Mouse (Mus musculus) midbrain, embryonic 15.5 days (tissue): ENCODE measurements at regions not wholly inside any gene's neighbourhood (a gene's known extent, or its start where the extent isn't known, plus 50 kb on each side); places are given as distances from the start of the nearest gene placed in this dataset.
A peak's percentile ranks its signal among the peaks of the same experiment; 100 is the strongest.
"Not testable (repeated sequence)": the region's sequence is repeated elsewhere in the genome, so short reads cannot be mapped to it uniquely, and the experiment has no call there.

Experiments
- ATAC-seq: fragments of 200-750 bp; cut with Nextera tagmentation; replicated peaks from 2 replicates; pipeline ENCODE4 v1.8.0; 2017; ENCODE audit warnings: moderate TSS enrichment
- H3K27ac ChIP-seq: fragments of 300-500 bp; sonication (generic); 2 replicates; pipeline ENCODE4 v1.5.1; 2015; ENCODE audit warnings: mild to moderate bottlenecking, inconsistent platforms
- H3K27me3 ChIP-seq: fragments of 300-500 bp; sonication (generic); replicated peaks from 2 replicates; pipeline ENCODE4 v1.6.1; 2015; ENCODE audit warnings: inconsistent platforms
- H3K36me3 ChIP-seq: fragments of 300-500 bp; sonication (generic); replicated peaks from 2 replicates; pipeline ENCODE4 v1.6.1; 2015; ENCODE audit warnings: inconsistent platforms
- H3K4me1 ChIP-seq: fragments of 300-500 bp; sonication (generic); 2 replicates; pipeline ENCODE4 v1.6.1; 2015; ENCODE audit warnings: inconsistent platforms
- H3K4me2 ChIP-seq: fragments of 300-500 bp; sonication (generic); 2 replicates; pipeline ENCODE4 v1.6.1; 2015; ENCODE audit warnings: inconsistent platforms, mild to moderate bottlenecking, moderate library complexity
- H3K4me3 ChIP-seq: fragments of 300-500 bp; sonication (generic); 2 replicates; pipeline ENCODE4 v1.5.1; 2015; ENCODE audit warnings: mild to moderate bottlenecking, inconsistent platforms
- H3K9ac ChIP-seq: fragments of 300-500 bp; sonication (generic); 2 replicates; pipeline ENCODE4 v1.6.1; 2015; ENCODE audit warnings: mild to moderate bottlenecking, inconsistent platforms
- H3K9me3 ChIP-seq: fragments of 300-500 bp; sonication (generic); 2 replicates; pipeline ENCODE4 v1.6.1; 2016; ENCODE audit warnings: inconsistent platforms
- WGBS: fragments of 180-500 bp; shearing (Covaris S2); methylation state at CpG from one replicate; pipeline ENCODE4 v1.1.7; 2015; ENCODE audit warnings: mixed read lengths; 5-methylcytosine and 5-hydroxymethylcytosine counted together

DNA sequence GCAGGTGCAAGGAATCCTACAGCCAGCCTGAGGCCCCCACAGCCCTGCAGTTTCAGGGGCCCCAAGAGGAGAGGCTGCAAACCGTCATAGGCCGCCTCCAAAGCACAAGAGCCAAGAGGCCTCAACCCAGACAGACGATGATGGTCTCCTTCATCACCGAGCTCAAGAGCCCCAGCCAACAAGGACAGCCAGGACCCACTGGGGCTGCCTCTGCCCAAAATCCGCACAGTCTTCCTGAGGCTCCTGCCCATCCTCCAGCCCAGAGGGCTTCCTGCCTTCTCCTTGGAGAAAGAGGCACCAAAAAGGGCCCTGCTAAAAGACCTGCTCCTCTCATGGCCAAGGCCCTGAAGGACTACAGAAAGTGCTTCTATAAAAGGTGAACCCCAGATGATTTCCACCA is 112.3 kb downstream of the Nus1 start:
- H3K4me3 ChIP-seq, H3K27ac ChIP-seq, H3K36me3 ChIP-seq, H3K9ac ChIP-seq, H3K9me3 ChIP-seq, ATAC-seq, H3K4me2 ChIP-seq, H3K27me3 ChIP-seq, H3K4me1 ChIP-seq: not testable (repeated sequence)
- 85% methylated on average over 3 of the region's 5 CpGs for WGBS

DNA sequence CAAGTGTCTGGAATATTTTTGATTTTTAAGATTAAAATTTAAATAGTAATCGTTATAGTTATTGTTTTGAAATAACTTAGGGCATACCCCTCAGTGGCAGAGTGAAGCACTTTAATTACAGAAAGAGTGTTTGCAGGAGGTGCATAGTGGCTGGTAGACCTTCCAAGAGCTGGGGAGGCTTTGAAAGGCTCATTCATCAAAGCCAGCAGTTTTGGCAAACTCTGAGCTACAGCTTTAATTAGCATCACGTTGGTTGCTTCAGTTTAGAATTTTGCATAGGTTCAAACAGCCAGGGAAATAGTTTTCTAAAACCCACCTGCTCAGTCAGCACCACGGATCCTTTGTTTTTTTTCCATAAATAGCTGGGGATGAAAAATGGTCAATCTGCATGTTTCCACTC is 113.5 kb downstream of the Nus1 start:
- Histone ChIP-seq H3K4me3 (no peak overlapping the region), H3K27me3 (no peaks in the 10 kb centered on the region), H3K4me1 (no peaks in the 10 kb centered on the region), H3K4me2 (no peak overlapping the region), H3K9ac (no peak overlapping the region), H3K27ac (no peak overlapping the region), H3K9me3 (no peaks in the 10 kb centered on the region), H3K36me3 (no peaks in the 10 kb centered on the region)
- 63% methylated on average over 3 of the region's 3 CpGs for WGBS
- no peak for ATAC-seq

DNA sequence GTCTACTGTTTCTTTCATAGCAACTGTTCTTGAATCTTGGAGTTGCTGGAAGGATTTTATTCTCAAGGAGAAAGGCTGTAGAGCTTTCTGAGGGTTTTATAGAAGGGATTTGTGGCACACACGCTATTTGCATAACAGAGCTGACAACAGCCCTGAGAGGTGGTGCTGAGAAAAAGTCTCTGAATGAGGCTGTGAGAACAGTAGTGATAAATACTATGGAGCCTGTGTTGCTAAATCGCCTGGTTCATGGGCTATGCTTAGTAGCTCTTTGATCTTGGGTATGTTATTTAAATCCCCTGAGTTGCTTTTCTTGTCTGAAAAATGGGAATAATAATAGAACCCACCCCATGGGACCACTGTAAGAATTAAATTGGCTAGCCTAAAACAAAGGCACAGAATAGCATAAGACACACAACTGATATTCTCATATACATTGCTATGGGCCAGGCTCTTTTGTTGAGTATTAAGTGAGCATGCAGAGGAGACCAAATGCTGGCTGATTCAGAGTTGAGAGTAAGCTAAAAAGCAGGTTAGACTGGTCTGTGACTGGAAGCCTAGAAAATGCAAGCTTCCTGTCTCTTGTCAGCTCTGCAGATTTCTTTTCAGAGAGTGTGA is 116.0 kb downstream of the Nus1 start:
- H3K27ac ChIP-seq: no peak overlapping the region
- ATAC-seq: peak; percentile 45; the same call in 1 of the 2 replicates
- no peaks in the 10 kb centered on the region for H3K4me1 ChIP-seq
- H3K9me3 ChIP-seq: no peaks in the 10 kb centered on the region
- H3K4me3 ChIP-seq: no peak overlapping the region
- no peak overlapping the region for H3K4me2 ChIP-seq
- no peak overlapping the region for H3K9ac ChIP-seq
- no peaks in the 10 kb centered on the region for H3K27me3 ChIP-seq
- 8% methylated on average over 2 of the region's 2 CpGs for WGBS
- H3K36me3 ChIP-seq: no peaks in the 10 kb centered on the region

DNA sequence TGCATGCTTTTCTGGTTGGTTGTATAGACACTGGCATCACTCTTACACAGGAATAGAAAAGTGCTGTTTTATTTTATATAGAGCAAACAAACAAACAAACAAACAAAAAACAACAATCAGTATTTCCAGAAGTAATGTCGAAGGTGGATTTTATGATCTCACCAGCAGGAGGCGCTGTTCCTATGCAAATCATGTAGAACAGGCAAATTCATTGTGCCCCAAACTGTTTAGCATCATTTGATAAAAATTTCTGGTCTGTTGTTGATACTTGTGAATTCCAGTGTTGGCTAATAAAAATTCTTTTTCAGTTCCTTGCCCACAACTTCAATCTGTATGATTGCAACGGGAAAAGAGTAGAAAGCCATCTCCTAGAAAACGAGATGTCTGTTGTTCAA is 116.5 kb downstream of the Nus1 start:
- no peaks in the 10 kb centered on the region for H3K4me1 ChIP-seq
- H3K27me3 ChIP-seq: no peaks in the 10 kb centered on the region
- H3K36me3 ChIP-seq: no peaks in the 10 kb centered on the region
- no peak overlapping the region for H3K9ac ChIP-seq
- no peak overlapping the region for H3K27ac ChIP-seq
- H3K4me3 ChIP-seq: no peak overlapping the region
- ATAC-seq: no peak
- no peak overlapping the region for H3K4me2 ChIP-seq
- 56% methylated on average over 4 of the region's 4 CpGs for WGBS
- H3K9me3 ChIP-seq: no peaks in the 10 kb centered on the region

DNA sequence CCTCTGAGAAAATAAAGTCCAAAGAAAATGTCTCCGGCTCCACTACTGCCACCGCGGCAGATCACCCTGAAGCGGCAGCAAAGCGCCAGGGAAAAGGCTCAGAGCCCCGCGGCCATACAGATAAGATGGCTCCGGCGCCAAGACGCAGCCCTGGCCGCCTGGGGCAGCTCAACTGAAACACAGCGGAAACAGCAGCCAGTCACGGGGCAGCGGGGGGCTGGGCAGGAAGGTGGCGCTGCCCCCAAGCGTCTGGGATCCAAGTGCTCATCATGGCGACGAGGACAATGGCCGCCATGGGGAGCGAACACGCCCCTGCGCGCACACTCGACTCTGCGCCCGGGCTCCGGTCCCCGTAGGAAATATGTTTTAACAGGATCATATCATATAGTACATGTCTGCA is 128.2 kb downstream of the Nus1 start:
- no peak for ATAC-seq
- no peaks in the 10 kb centered on the region for H3K9me3 ChIP-seq
- H3K36me3 ChIP-seq: no peaks in the 10 kb centered on the region
- H3K9ac ChIP-seq: no peak overlapping the region
- no peak overlapping the region for H3K4me2 ChIP-seq
- no peak overlapping the region for H3K4me3 ChIP-seq
- no peaks in the 10 kb centered on the region for H3K4me1 ChIP-seq
- H3K27ac ChIP-seq: no peak overlapping the region
- no peaks in the 10 kb centered on the region for H3K27me3 ChIP-seq
- WGBS: 90% methylated on average over 28 of the region's 28 CpGs

DNA sequence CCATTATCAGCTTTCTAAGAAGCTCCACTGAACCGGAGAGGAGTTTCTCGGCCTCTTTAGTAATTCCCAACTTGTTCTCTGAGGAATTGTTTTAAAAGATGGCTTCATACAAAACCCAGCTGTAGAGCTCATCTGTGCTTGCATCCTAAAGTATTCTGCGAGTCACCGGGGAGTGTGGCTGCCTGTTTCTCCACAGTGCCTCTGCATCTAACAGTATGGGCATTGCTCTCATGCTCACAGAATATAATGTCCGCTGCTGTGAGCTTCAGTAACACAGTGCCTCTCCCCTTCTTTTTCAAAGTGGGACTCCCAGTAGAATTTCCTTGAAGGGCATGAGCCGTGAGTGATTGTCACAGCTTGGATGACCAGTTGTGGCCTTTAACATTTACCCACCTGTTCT is 113.0 kb upstream of the Slc35f1 start:
- Histone ChIP-seq H3K4me1 (0 out of 2 replicates have a peak, but pooled peaks cover 7% of the 10 kb centered on the region), H3K27ac (0 out of 2 replicates have a peak overlapping the region, but pooled peaks have one; percentile 13), H3K9ac (no peak overlapping the region), H3K27me3 (no peaks in the 10 kb centered on the region), H3K9me3 (no peaks in the 10 kb centered on the region), H3K4me2 (no peak overlapping the region), H3K4me3 (no peak overlapping the region), H3K36me3 (no peaks in the 10 kb centered on the region)
- WGBS: 41% methylated on average over 6 of the region's 6 CpGs
- ATAC-seq: peak; percentile 76

DNA sequence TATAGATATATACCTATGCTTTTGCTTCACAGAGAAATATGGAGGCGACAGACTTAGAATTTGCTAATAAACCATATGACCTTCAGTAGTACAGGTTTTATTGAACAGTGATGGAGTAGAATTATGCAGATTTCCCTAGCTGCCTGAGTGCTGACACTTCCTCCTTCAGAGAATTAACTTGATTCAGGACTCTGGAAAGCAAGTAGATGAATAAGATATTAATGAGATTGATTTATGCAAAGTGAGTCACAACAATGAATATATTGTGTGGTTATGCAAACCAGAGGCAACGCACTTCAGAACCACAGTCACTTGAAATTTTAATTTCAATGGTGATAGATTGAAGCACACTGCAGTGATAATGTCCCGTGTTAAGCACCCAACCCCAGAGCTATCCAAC is 112.5 kb upstream of the Slc35f1 start:
- H3K27ac ChIP-seq: 0 out of 2 replicates have a peak overlapping the region, but pooled peaks have one; percentile 13
- H3K36me3 ChIP-seq: no peaks in the 10 kb centered on the region

DNA sequence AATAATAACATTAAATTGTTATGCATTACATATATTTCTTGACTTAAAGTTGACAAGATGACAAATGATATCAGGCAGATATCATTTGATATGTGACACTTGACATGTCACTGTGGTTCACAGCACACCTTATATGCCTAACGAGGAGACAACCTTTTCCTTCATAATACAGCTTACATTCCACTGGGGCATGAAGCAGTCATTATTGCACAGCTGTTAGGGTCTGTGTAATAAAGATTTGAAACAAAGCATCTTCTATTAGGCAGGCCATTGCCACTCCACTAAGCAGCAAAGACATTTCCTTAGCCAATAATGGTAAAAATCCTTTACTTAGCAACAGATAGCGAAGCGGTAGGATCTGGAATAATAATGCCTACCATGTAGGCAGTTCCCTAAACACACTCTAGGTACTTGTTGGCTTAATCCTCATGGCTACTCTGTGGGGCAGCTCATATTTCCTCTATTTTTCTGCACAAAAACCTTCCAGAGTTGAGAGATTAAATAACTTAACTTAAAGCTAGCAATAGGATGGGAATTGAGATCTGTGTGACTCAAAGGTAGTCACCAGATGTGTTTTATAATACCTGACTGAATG is 112.0 kb upstream of the Slc35f1 start:
- no peak overlapping the region for H3K27ac ChIP-seq
- no peak overlapping the region for H3K4me2 ChIP-seq

More for the DNA sequence above, 112.5 kb upstream of the Slc35f1 start:
- Histone ChIP-seq H3K4me1 (0 out of 2 replicates have a peak, but pooled peaks cover 7% of the 10 kb centered on the region), H3K27me3 (no peaks in the 10 kb centered on the region), H3K9me3 (no peaks in the 10 kb centered on the region), H3K9ac (no peak overlapping the region), H3K4me3 (no peak overlapping the region), H3K4me2 (no peak overlapping the region)
- WGBS: 46% methylated on average over 3 of the region's 3 CpGs
- peak; percentile 70 for ATAC-seq

DNA sequence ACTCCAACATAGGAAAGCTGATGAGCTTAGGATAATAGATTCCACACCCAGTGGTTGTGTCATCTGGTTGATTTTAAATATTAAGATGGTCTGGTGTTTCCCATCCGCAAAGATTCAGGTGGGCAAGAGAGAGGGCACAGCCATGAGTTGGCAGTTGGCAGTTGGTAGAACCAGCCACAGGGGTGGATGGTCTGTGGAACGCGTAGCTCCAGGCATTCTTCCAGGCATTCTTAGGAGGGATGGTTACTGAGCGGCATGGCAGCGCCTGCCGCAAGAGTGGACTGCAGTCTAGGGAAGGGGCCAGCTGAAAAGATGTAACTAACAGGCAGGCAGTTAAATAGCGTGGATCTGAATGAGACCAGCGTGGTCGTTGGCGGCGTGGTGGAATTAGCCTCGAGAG is 96.6 kb upstream of the Slc35f1 start:
- no peak overlapping the region for H3K4me3 ChIP-seq
- WGBS: 95% methylated on average over 12 of the region's 12 CpGs
- ATAC-seq: no peak
- no peaks in the 10 kb centered on the region for H3K4me1 ChIP-seq
- no peak overlapping the region for H3K9ac ChIP-seq
- no peaks in the 10 kb centered on the region for H3K27me3 ChIP-seq
- no peaks in the 10 kb centered on the region for H3K9me3 ChIP-seq
- no peak overlapping the region for H3K27ac ChIP-seq
- H3K4me2 ChIP-seq: no peak overlapping the region
- H3K36me3 ChIP-seq: no peaks in the 10 kb centered on the region

More for the DNA sequence above, 112.0 kb upstream of the Slc35f1 start:
- H3K9me3 ChIP-seq: no peaks in the 10 kb centered on the region
- no peak overlapping the region for H3K9ac ChIP-seq
- no peak overlapping the region for H3K4me3 ChIP-seq
- 60% methylated on average over 3 of the region's 3 CpGs for WGBS
- peak; percentile 60; the same call in 1 of the 2 replicates for ATAC-seq
- no peaks in the 10 kb centered on the region for H3K36me3 ChIP-seq
- H3K4me1 ChIP-seq: 0 out of 2 replicates have a peak, but pooled peaks cover 7% of the 10 kb centered on the region
- H3K27me3 ChIP-seq: no peaks in the 10 kb centered on the region
